Mouse (Mus musculus) liver, postnatal 0 days (tissue): ENCODE results near the gene Arhgap22. TPM values are rescaled to one million over a fixed set of nuclear protein-coding genes. Genes with fewer than 3 reads are reported as not detected.
A peak's percentile ranks its signal among the peaks of the same experiment; 100 is the strongest.

Experiments
- ATAC-seq: fragments of 200-750 bp; cut with Nextera tagmentation; 2 replicates; pipeline ENCODE4 v1.8.0; 2017; ENCODE audit warnings: mild to moderate bottlenecking, moderate library complexity
- DNase-seq: peaks from one replicate; pipeline ENCODE4 v3.0.0-alpha.2; 2016
- H3K27ac ChIP-seq: fragments of 300-500 bp; sonication (generic); 2 replicates; pipeline ENCODE4 v1.5.1; 2014; ENCODE audit warnings: antibody characterized with exemption, moderate library complexity, mild to moderate bottlenecking, low read depth
- H3K27me3 ChIP-seq: fragments of 300-500 bp; sonication (generic); 2 replicates; pipeline ENCODE4 v1.6.1; 2014; ENCODE audit warnings: low read length, control low read depth, mixed read lengths; ENCODE audit not compliant: insufficient read depth
- H3K36me3 ChIP-seq: fragments of 300-500 bp; sonication (generic); replicated peaks from 2 replicates; pipeline ENCODE4 v1.6.1; 2014; ENCODE audit warnings: mild to moderate bottlenecking, control low read depth, low read length, moderate library complexity, mixed read lengths; ENCODE audit not compliant: insufficient read depth
- H3K4me1 ChIP-seq: fragments of 300-500 bp; sonication (generic); 2 replicates; pipeline ENCODE4 v1.6.1; 2014; ENCODE audit warnings: antibody characterized with exemption, mild to moderate bottlenecking, control low read depth; ENCODE audit not compliant: insufficient read depth
- H3K4me2 ChIP-seq: fragments of 300-500 bp; sonication (generic); 2 replicates; pipeline ENCODE4 v1.6.1; 2014; ENCODE audit warnings: low read depth, mild to moderate bottlenecking, low read length, moderate library complexity, mixed read lengths
- H3K4me3 ChIP-seq: fragments of 300-500 bp; sonication (generic); 2 replicates; pipeline ENCODE4 v1.5.1; 2014; ENCODE audit warnings: low read depth, low read length
- H3K9ac ChIP-seq: fragments of 300-500 bp; sonication (generic); replicated peaks from 2 replicates; pipeline ENCODE4 v1.6.1; 2014; ENCODE audit warnings: mild to moderate bottlenecking, moderate library complexity
- H3K9me3 ChIP-seq: fragments of 300-500 bp; sonication (generic); 2 replicates; pipeline ENCODE4 v1.6.1; 2016; ENCODE audit warnings: mild to moderate bottlenecking, control low read depth, low read length, mixed read lengths
- CTCF ChIP-seq: sonication (generic); IDR thresholded peaks from 2 replicates; pipeline ENCODE4 v1.5.1; 2016; ENCODE audit warnings: antibody characterized with exemption, low read depth
- EP300 ChIP-seq: IDR thresholded peaks from 2 replicates; pipeline ENCODE4 v1.6.1; 2016; ENCODE audit warnings: antibody characterized with exemption, low read depth, mild to moderate bottlenecking
- WGBS: fragments of 180-500 bp; shearing (Covaris S2); extraction: QIAGEN DNeasy Blood & Tissue Kit; methylation state at CpG from one replicate; pipeline ENCODE4 v1.1.7; 2014; ENCODE audit not compliant: insufficient replicate concordance; 5-methylcytosine and 5-hydroxymethylcytosine counted together
- polyA plus RNA-seq: library from polyadenylated mRNA; unstranded; fragments of >200 nt; fragmentation: Nextera tagmentation; extraction: Ambion mirVana; gene quantifications from 2 replicates; pipeline ENCODE4 v1.2.1, GENCODE M21; 2015

Arhgap22 gene
- polyA plus RNA-seq, result 0.73 and 1.0 TPM in 2 replicates

GRCm38 (mm10) chr14:33213823-33214766 lies at the start of gene Arhgap22:
Arhgap22 (plus strand) TSS chr14:33214026.
- Histone ChIP-seq H3K9me3 (no peaks in the 10 kb centered on the region), H3K27ac (no peak within 1 kb of the TSS), H3K4me1 (peaks cover 9% of the 10 kb centered on the region), H3K4me3 (no peak within 1 kb of the TSS), H3K9ac (no peak within 1 kb of the TSS), H3K36me3 (no peaks in the 10 kb centered on the region), H3K27me3 (peaks cover 3% of the 10 kb centered on the region; the same call in 1 of the 2 replicates), H3K4me2 (no peak within 1 kb of the TSS)
- DNase-seq, result peak; percentile 87
- peak; percentile 91 for ATAC-seq
- peak; percentile 99 for TF ChIP-seq CTCF
- no peak for TF ChIP-seq EP300
- WGBS, result 9% methylated on average over 28 of the region's 28 CpGs

- Histone ChIP-seq H3K9me3 (no peaks in the 10 kb centered on the region), H3K4me1 (no peaks in the 10 kb centered on the region), H3K27ac (no peak overlapping the region), H3K9ac (no peak overlapping the region), H3K4me3 (no peak overlapping the region), H3K36me3 (no peaks in the 10 kb centered on the region), H3K4me2 (no peak overlapping the region), H3K27me3 (no peaks in the 10 kb centered on the region)
- WGBS, result 64% methylated on average over 4 of the region's 4 CpGs
- ATAC-seq (no peak), DNase-seq (no peak)
- TF ChIP-seq CTCF (no peak), EP300 (no peak)
Observed at GRCm38 (mm10) chr14:33168750-33169149, 45.1 kb upstream of the Arhgap22 start.

- TF ChIP-seq CTCF (no peak), EP300 (no peak)
- H3K9me3 ChIP-seq, result no peaks in the 10 kb centered on the region
- no peak overlapping the region for H3K4me2 ChIP-seq
- no peak for ATAC-seq
- no peak overlapping the region for H3K4me3 ChIP-seq
- DNase-seq, result no peak
- H3K27ac ChIP-seq, result no peak overlapping the region
- H3K4me1 ChIP-seq, result no peaks in the 10 kb centered on the region
- no peak overlapping the region for H3K9ac ChIP-seq
- H3K27me3 ChIP-seq, result no peaks in the 10 kb centered on the region
- WGBS, result 44% methylated on average over 1 of the region's 1 CpGs
- H3K36me3 ChIP-seq, result no peaks in the 10 kb centered on the region
Observed at GRCm38 (mm10) chr14:33171942-33172341, 41.9 kb upstream of the Arhgap22 start.

- no peaks in the 10 kb centered on the region for H3K36me3 ChIP-seq
- 64% methylated on average over 4 of the region's 4 CpGs for WGBS
- no peaks in the 10 kb centered on the region for H3K27me3 ChIP-seq
- no peak overlapping the region for H3K9ac ChIP-seq
- no peak overlapping the region for H3K4me3 ChIP-seq
- ATAC-seq, result no peak
- H3K27ac ChIP-seq, result no peak overlapping the region
- H3K9me3 ChIP-seq, result no peaks in the 10 kb centered on the region
- no peak for TF ChIP-seq CTCF
- no peak for TF ChIP-seq EP300
- no peak for DNase-seq
- H3K4me2 ChIP-seq, result no peak overlapping the region
- no peaks in the 10 kb centered on the region for H3K4me1 ChIP-seq
Observed at GRCm38 (mm10) chr14:33175059-33175821, 38.6 kb upstream of the Arhgap22 start.

- Histone ChIP-seq H3K27ac (no peak overlapping the region), H3K36me3 (no peaks in the 10 kb centered on the region), H3K4me2 (no peak overlapping the region), H3K9ac (no peak overlapping the region), H3K9me3 (no peaks in the 10 kb centered on the region), H3K4me1 (no peaks in the 10 kb centered on the region), H3K27me3 (no peaks in the 10 kb centered on the region), H3K4me3 (no peak overlapping the region)
- 78% methylated on average over 5 of the region's 5 CpGs for WGBS
- ATAC-seq, result no peak
- TF ChIP-seq EP300, result no peak
- no peak for TF ChIP-seq CTCF
- no peak for DNase-seq
Observed at GRCm38 (mm10) chr14:33180102-33180501, 33.7 kb upstream of the Arhgap22 start.
